Mouse (Mus musculus) cerebellum, adult 2 months (tissue): ENCODE results near the gene Gm17268. TPM values are rescaled to one million over a fixed set of nuclear protein-coding genes. Genes with fewer than 3 reads are reported as not detected.

ENCODE experiments used
- DNase-seq, 2 experiments: peaks; one replicate each; pipeline ENCODE4 v3.0.0; 2021
- H3K27ac ChIP-seq: fragments of 200-500 bp; 2 replicates; pipeline ENCODE4 v1.5.1; 2012; ENCODE audit warnings: low read length, control low read depth, inconsistent platforms; ENCODE audit not compliant: insufficient read depth
- H3K27me3 ChIP-seq: fragments of 200-500 bp; 2 replicates; pipeline ENCODE4 v1.6.1; 2012; ENCODE audit warnings: inconsistent platforms, mild to moderate bottlenecking, low read length, moderate library complexity; ENCODE audit not compliant: control insufficient read depth, insufficient read depth
- H3K4me1 ChIP-seq: fragments of 200-500 bp; 2 replicates; pipeline ENCODE4 v1.6.1; 2011; ENCODE audit warnings: low read length; ENCODE audit not compliant: control insufficient read depth, insufficient read depth
- H3K4me3 ChIP-seq: fragments of 200-500 bp; replicated peaks from 2 replicates; pipeline ENCODE3; 2011; ENCODE audit warnings: mild to moderate bottlenecking, low read depth, low read length, control low read depth; ENCODE audit not compliant: insufficient read depth
- CTCF ChIP-seq: fragments of 200-500 bp; IDR thresholded peaks from 2 replicates; pipeline ENCODE4 v1.5.1; 2011; ENCODE audit warnings: low read depth, mild to moderate bottlenecking, control low read depth, low read length, moderate library complexity, borderline replicate concordance; ENCODE audit not compliant: insufficient read depth
- POLR2A ChIP-seq: fragments of 200-500 bp; IDR thresholded peaks from 2 replicates; pipeline ENCODE4 v1.6.1; 2011; ENCODE audit warnings: low read length, control low read depth, borderline replicate concordance; ENCODE audit not compliant: insufficient read depth
- WGBS: fragments of 180-500 bp; shearing (Covaris S2); methylation state at CpG from one replicate; pipeline ENCODE4 v1.1.7; 2018; 5-methylcytosine and 5-hydroxymethylcytosine counted together
- polyA plus RNA-seq: library from polyadenylated mRNA; depleted of rRNA; stranded (reverse); fragments of >200 nt; gene quantifications from 2 replicates; pipeline ENCODE4 v1.2.3, GENCODE M21; 2012

Gene Gm17268
- polyA plus RNA-seq, 1 experiment, result not detected

GRCm38 (mm10) chr11:82011411-82012193, 26.8 kb downstream of the Gm17268 start:
- no peak for DNase-seq
- Histone ChIP-seq H3K4me1 (no peaks in the 10 kb centered on the region), H3K27ac (no peak overlapping the region), H3K4me3 (no peak overlapping the region), H3K27me3 (no peaks in the 10 kb centered on the region)
- WGBS, result 48% methylated on average over 8 of the region's 8 CpGs
- TF ChIP-seq CTCF, result no peak
- TF ChIP-seq POLR2A, result no peak

DNA sequence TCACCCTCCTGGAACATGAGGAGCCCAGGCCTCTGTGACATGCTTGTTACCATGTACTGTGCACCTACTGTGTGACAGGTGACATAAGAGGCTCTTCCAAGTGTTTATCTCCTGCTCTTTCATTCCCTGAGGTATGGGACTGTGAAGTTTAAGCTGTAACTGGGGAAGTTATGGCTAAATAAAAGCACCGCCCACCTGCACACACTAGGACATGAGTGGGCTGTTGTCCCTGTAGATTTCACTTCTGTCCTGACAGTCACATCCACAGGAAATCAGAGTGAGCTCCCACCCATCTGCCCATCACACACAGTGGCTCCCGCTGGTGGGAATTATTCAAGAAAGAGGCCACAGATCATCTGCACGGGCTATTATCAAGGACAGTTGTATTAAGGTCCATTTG, 28.2 kb downstream of the Gm17268 start:
- TF ChIP-seq POLR2A, result no peak
- TF ChIP-seq CTCF, result no peak
- Histone ChIP-seq H3K4me1 (no peaks in the 10 kb centered on the region), H3K27ac (no peak overlapping the region), H3K4me3 (no peak overlapping the region), H3K27me3 (no peaks in the 10 kb centered on the region)
- no peak for DNase-seq
- 85% methylated on average over 3 of the region's 3 CpGs for WGBS

- WGBS, result 34% methylated on average over 12 of the region's 12 CpGs
- DNase-seq, result no peak
- no peaks in the 10 kb centered on the region for H3K27me3 ChIP-seq
- no peaks in the 10 kb centered on the region for H3K4me1 ChIP-seq
- H3K27ac ChIP-seq, result no peak overlapping the region
- no peak for TF ChIP-seq POLR2A
- TF ChIP-seq CTCF, result no peak
- no peak overlapping the region for H3K4me3 ChIP-seq
These were observed 31.5 kb downstream of the Gm17268 start for GRCm38 (mm10) chr11:82006796-82007423.

DNA sequence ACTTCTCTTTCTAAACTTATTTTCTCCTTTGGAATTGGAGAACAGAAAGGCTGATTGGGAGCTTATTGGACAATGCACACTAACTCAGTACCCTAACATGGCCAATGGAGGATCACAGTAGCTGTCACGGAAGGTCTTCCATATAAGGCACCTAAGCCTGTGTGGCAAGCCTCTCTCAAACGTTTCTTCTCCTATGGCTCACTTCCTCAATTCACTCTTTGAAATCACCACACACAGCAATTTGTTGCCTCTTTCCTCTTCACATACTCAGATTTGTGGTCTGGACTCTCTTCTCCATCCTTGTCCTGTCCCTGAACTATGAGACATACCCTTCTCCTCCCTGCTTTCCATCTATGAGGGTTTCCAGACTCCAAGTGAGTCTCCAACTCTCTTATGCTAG, 33.6 kb downstream of the Gm17268 start:
- WGBS, result 77% methylated on average over 2 of the region's 2 CpGs
- H3K4me1 ChIP-seq, result no peaks in the 10 kb centered on the region

DNA sequence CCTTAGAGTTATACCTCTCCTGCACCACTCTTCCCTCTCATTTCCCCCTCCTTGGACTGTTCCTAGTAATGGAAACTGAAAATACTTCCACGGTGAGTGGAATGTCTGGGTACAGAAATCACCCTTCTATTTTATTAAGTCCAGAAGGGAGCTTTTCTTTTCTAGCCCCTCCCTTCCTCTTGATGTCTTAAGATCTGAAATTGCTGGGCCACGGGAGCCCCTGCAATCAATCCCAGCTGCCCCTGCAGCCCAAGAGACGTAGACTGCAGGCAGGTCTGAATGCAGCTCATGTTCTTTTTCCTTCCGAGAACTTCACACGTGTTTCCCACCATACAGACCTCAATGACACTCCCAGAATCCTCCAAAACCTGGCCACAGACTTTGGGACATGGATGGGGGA, 37.8 kb downstream of the Gm17268 start:
- DNase-seq, result no peak
- Histone ChIP-seq H3K4me3 (no peak overlapping the region), H3K4me1 (no peaks in the 10 kb centered on the region), H3K27me3 (no peaks in the 10 kb centered on the region), H3K27ac (no peak overlapping the region)
- TF ChIP-seq CTCF, result no peak
- no peak for TF ChIP-seq POLR2A
- 71% methylated on average over 5 of the region's 5 CpGs for WGBS

More for the DNA sequence above, 33.6 kb downstream of the Gm17268 start:
- no peak for TF ChIP-seq POLR2A
- TF ChIP-seq CTCF, result no peak
- H3K27me3 ChIP-seq, result no peaks in the 10 kb centered on the region
- H3K4me3 ChIP-seq, result no peak overlapping the region
- DNase-seq, result no peak
- H3K27ac ChIP-seq, result no peak overlapping the region

- Histone ChIP-seq H3K4me1 (no peaks in the 10 kb centered on the region), H3K27ac (no peak overlapping the region), H3K4me3 (no peak overlapping the region), H3K27me3 (no peaks in the 10 kb centered on the region)
- no peak for DNase-seq
- TF ChIP-seq POLR2A (no peak), CTCF (no peak)
- 41% methylated on average over 4 of the region's 4 CpGs for WGBS
These were observed 38.9 kb downstream of the Gm17268 start for GRCm38 (mm10) chr11:81999469-81999868.

DNA sequence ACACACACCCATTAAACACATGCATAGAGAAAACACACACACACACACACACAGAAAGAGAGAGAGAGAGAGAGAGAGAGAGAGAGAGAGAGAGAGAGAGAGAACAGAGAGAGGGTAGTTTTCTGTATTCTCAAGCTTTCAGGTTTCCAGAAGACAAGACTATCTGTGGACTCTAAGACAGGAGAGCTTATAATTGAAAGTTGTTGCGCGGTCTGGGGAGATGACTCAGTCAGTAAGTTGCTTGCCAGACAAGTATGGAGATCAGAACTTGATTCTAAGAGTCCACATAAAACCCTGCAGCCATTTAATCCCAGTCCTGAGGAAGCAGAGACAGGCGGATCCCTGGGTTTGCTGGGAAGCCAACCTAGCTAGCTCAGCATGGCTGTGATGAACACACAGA, 39.7 kb downstream of the Gm17268 start:
- Histone ChIP-seq H3K4me1 (no peaks in the 10 kb centered on the region), H3K27me3 (no peaks in the 10 kb centered on the region), H3K27ac (no peak overlapping the region), H3K4me3 (no peak overlapping the region)
- 95% methylated on average over 3 of the region's 3 CpGs for WGBS
- DNase-seq, result no peak
- TF ChIP-seq CTCF, result no peak
- TF ChIP-seq POLR2A, result no peak

DNA sequence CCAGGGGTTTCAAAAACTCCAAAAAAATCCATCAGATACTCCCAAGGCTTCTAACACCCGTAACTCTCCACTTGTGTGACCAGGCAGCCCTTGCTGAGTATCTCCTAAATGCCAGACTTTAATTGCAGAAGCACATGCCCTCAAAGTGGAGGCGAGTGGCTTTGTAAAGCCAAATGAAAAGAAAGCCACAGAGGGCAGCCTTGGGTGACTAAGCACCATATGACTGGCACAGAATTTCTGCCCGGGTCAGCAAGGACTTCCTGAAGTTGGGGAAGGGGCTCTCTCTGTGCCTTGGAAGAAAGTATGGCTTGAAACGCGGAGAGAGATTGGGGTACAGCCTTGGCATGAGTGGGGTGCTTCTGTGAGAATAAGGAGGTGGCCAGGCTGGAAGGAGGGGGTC, 41.3 kb downstream of the Gm17268 start:
- H3K4me1 ChIP-seq, result no peaks in the 10 kb centered on the region
- H3K27ac ChIP-seq, result no peak overlapping the region
- TF ChIP-seq CTCF (no peak), POLR2A (no peak)
- H3K4me3 ChIP-seq, result no peak overlapping the region
- 85% methylated on average over 5 of the region's 5 CpGs for WGBS
- H3K27me3 ChIP-seq, result no peaks in the 10 kb centered on the region
- DNase-seq, result no peak
